Mouse (Mus musculus) testis, postnatal 14 days (tissue): ENCODE data around the gene Amacr.
A peak's percentile ranks its signal among the peaks of the same experiment; 100 is the strongest.

ENCODE experiments used
- DNase-seq: peaks from one replicate; pipeline ENCODE4 v3.0.0; 2021; ENCODE audit warnings: low spot score

Gene Amacr

DNA sequence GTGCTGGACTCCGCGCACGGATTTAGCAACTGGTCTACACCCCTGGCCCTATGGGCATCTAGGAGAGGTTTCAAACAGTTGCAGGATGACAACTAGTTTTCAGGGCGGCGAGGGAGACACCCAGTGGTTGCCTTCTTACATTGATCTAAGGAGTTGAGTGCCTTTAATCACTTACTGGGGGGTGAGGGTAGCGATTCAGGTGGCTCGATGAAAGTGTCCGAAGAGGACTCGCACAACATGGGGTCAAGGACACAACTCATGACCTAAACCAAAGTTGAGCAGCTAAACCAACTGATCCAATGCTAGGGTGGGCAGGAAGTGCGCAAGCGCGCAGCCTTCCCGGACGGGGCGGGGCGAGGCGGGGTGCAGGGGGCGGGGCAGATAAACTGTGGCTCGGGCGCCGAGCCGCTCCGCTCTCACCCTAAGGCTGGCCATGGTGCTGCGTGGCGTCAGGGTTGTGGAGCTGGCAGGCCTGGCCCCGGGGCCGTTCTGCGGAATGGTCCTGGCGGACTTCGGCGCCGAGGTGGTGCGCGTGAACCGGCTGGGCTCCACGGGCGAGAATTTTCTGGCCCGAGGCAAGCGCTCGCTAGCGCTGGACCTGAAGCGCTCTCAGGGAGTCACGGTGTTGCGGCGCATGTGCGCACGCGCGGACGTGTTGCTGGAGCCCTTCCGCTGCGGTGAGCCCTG, at the start of gene Amacr:
Gene Amacr (plus strand): TSS at position 380 of the 687 bp plus-strand sequence.
- peak; percentile 87 for DNase-seq

- DNase-seq: no peak
Observed at GRCm38 (mm10) chr15:10933930-10934329, 47.6 kb upstream of the Amacr start.

GRCm38 (mm10) chr15:10940148-10941108, 41.1 kb upstream of the Amacr start:
- DNase-seq: no peak

GRCm38 (mm10) chr15:10941901-10942300, 39.7 kb upstream of the Amacr start:
- DNase-seq: no peak

- DNase-seq: no peak
Observed at GRCm38 (mm10) chr15:10947852-10948251, 33.7 kb upstream of the Amacr start.

DNA sequence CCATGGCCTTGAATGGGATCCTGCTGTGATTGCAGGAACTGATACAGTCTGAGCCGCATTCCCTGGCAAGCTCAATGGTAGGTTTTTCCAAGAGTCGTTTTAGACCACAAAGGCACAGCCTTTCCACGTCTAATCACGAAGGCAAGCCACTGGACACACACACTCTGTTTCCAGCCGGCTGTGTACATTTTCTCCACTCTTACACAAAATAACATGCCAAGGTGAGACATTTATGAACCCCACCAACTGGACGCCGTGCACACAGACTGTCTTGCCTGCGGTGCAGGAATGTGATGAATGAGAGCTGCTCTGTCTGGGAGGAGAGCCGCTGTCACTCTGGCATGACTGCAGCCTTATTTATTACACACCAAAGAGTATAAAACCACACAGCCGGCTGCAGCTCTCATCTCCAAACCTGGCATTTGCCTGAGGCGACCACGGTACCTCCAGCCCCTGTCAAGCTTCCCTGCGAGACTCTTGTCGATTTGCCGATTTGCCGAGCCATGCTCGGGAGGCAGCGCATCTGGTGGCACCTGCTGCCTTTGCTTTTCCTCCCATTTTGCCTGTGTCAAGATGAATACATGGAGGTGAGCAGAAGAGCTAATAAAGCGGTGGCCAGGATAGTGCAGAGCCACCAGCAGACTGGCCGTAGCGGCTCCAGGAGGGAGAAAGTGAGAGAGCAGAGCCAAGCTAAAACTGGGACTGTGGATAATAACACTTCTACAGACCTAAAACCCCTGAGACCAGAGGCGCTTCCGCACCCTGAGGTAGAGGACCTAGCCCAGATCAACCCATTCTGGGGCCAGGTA, 29.4 kb upstream of the Amacr start, which contains the start of gene C1qtnf3:
Gene C1qtnf3 (plus strand): TSS at position 382 of the 809 bp plus-strand sequence.
- peak; percentile 30 for DNase-seq

DNA sequence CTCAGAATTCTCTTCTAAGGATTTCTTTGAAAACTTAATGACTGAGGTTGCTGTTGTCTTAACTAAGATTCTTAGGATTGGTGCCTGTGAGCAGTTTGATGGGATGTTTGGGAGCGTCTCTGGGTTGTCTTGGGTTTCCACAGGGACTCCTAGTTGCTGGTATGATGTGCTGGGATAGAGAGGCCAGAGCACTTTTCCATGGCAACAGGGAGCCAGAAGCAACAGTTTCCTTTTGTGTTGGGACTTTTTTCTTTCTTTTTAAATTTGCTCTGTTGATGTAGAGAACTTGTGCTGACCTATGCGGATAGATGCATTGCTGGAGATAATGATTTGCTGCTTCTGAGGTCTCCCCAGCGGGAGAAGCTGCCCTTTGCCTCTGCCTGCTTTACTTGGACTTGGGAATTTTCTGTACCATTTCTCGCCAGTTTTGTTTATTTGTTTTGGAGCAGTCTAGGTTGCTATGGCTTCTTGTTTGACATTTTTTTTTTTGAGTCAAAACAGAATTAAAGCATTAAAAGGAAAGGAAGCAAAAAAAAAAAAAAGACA, 28.7 kb upstream of the Amacr start:
- DNase-seq: peak; percentile 7

DNA sequence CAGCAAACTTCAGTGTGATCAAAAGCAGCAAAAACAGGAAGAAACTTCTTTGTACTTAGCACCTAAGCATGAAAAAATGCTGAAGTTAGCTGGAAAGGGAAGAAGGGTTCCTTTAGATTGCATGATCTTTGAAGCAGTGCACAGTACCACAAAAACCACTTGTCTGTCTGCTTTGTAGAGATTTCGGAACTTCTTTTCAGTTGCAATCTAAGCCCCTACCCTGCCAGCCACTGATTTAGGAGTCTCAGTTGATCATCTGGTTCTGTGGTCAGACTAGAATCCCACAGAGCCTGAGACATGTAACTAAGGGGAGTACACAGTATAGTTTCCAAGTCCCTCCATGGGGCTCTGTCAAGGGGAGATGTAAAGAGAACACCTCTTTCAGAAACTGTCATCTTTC, 28.1 kb upstream of the Amacr start:
- DNase-seq: no peak

- no peak for DNase-seq
Observed at GRCm38 (mm10) chr15:10954381-10955016, 27.1 kb upstream of the Amacr start.

- DNase-seq: no peak
Observed at GRCm38 (mm10) chr15:10955156-10955555, 26.4 kb upstream of the Amacr start.

DNA sequence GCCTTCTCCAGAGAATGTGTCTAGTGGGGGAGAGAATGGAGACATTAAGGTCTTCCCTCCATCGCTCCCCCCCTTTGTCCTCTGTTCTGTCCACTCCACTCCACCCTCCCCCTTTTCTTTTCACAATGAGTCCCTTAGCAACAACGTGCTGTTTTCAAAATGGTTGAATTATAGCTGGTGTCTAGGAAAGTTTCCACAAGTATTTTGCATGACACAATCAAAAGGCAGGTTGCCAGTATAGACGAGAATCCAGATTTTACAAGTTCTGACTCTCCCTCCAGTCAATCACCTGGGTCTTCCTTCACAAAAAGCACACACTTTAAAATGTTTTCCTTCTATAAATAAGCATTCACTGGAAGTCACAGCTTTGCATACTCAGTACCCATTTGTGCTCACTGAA, 24.9 kb upstream of the Amacr start:
- no peak for DNase-seq

- no peak for DNase-seq
Observed at GRCm38 (mm10) chr15:10959277-10960026, 22.1 kb upstream of the Amacr start.

DNA sequence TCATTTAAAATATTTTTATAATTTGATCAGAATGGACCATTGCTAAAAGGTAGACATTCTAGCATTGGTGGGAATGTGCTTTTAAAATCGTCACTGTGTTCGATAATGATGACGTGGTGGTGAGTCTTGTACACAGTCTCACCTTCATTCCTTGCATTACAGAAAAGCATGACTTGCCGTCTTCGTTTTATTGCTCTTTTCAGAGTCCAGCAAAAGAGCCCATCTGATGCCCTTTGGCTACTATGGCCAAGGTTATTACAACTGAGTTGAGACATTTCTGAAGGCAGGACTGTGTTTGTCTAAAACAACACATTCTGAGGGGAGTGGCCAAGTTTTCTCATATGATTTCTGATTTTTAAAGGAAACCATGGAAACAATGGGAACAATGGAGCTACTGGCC, 21.3 kb upstream of the Amacr start:
- no peak for DNase-seq

DNA sequence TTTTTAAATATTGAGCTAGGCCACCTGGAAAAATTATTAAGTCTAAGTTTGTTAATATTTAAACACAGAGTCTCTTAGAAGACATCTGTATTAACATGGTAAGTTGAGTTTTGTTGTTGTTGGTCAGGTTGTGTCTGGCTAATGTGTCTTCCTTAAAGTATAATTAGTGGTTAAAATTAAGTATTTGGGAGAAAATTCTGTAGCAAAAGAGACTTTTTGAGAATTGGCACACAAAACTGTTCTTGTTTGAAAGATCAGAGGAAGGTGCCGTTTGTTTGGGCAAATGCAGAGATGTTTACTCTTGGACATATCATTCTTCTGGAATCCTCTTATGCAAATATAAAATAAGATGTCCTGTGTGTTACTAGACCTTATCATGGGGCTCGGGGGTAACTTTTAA, 19.0 kb upstream of the Amacr start:
- no peak for DNase-seq

DNA sequence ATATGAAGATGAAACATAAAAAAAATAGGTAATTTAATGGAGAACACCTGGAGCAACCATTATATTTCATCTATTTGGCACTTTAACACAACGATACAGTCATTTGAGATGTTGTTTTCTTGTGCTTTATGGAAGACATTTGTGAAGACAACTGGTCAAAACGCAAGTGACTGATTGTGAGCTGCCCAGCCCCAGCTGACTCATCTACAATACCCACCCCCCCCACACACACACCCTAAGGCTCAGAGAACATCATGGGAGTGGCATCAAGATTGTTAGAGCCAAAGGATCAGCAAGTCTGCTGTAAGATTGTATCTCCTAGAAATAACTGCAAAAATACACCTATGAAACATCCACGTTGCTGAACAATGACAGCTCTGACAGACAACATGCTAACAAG, 12.1 kb upstream of the Amacr start:
- no peak for DNase-seq

- no peak for DNase-seq
Observed at GRCm38 (mm10) chr15:10970777-10971176, 10.8 kb upstream of the Amacr start.

- no peak for DNase-seq
Observed at GRCm38 (mm10) chr15:10977151-10977550, 4.4 kb upstream of the Amacr start.

DNA sequence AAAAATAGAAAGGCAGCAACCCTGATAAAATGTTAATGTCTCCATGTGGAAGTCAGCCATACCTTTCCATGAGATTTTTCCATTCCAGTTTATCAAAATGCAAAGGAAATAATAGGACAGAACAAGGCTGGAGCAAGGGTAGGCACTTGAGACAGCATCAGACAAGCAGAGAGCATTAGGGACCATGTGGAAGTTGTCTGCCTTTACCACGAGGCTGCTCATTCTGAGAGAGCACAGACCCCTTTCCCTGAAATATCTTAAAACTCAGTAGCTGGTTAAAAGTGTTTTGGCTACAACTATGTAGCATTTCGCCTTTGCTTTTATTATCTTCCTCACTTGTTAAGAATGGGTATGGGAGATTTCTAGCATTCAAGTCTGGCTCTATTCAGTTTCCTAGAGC, 844 bp upstream of the Amacr start:
- no peak for DNase-seq

DNA sequence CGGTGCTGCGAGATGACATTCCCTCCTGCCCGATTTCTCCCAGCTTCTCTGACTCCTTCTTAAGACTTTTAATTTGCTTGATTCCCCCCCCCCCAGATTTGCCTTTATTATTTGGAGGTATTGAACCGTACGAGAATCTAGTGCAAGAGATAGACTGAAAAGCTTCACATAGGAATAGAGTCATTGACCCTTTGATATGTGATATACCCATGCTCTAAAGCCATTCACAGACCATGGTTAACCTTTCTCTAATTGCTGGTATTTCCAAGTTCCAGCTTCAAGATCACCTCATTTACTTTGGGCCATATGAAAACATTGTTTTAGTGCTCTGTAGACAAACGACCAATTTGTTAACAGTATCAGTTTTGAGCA, 494 bp downstream of the Amacr start:
- no peak for DNase-seq

GRCm38 (mm10) chr15:10985756-10986155, 4.2 kb downstream of the Amacr start:
- no peak for DNase-seq

- peak; percentile 40 for DNase-seq
Observed at GRCm38 (mm10) chr15:10986477-10986876, 4.9 kb downstream of the Amacr start.
